Mouse (Mus musculus) right cerebral cortex, postnatal 14 days (tissue): ENCODE measurements around the gene Epha2.

ENCODE experiments used
- DNase-seq: peaks from one replicate; pipeline ENCODE4 v3.0.0; 2022

Epha2 gene

DNA sequence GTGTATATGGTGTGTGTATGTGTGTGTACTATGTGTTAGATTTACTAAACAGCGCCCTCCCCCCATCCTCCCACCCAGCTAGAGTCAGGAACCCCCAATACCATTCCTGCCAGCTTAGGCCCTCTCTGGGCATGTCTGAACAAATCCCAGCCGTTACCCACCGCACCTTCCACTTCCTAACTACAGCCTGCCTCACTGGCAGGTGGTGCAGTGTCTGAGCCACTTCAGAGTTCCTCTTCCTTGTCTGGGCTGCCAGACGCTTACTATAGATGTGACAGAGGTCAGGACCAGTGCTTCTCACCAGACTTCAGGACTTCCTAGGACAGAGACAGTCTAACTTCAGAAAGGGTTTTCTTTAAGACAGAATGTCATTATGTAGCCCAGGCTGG lies 3.2 kb downstream of the Epha2 start:
- no peak for DNase-seq

DNA sequence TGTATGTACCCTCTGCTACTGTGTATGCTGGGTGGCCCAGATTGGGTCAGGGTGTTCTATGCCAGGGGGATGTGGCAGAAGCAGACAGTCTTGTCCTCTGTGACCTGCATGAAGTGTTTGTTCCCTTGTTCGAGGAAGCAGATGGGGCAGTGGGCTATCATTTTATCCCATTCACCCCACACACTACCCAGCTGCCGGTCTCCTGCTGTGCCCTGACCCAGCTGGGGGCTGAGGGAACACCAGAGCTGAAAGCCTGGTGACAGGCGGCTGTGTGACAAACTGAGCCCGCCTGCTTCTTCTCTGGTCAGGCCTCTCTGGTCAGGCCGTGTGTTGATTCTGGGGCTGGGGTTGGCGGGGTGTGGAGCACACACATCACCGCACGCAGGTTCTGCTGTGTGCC lies 5.0 kb downstream of the Epha2 start:
- DNase-seq = no peak

DNA sequence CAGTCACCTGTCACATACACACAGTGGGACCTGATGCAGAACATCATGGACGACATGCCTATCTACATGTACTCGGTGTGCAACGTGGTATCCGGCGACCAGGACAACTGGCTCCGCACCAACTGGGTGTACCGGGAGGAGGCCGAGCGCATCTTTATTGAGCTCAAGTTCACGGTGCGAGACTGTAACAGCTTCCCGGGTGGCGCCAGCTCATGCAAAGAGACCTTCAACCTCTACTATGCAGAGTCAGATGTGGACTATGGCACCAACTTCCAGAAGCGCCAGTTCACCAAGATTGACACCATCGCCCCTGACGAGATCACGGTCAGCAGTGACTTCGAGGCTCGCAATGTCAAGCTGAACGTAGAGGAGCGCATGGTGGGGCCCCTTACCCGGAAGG lies 7.3 kb downstream of the Epha2 start:
- DNase-seq = no peak

DNA sequence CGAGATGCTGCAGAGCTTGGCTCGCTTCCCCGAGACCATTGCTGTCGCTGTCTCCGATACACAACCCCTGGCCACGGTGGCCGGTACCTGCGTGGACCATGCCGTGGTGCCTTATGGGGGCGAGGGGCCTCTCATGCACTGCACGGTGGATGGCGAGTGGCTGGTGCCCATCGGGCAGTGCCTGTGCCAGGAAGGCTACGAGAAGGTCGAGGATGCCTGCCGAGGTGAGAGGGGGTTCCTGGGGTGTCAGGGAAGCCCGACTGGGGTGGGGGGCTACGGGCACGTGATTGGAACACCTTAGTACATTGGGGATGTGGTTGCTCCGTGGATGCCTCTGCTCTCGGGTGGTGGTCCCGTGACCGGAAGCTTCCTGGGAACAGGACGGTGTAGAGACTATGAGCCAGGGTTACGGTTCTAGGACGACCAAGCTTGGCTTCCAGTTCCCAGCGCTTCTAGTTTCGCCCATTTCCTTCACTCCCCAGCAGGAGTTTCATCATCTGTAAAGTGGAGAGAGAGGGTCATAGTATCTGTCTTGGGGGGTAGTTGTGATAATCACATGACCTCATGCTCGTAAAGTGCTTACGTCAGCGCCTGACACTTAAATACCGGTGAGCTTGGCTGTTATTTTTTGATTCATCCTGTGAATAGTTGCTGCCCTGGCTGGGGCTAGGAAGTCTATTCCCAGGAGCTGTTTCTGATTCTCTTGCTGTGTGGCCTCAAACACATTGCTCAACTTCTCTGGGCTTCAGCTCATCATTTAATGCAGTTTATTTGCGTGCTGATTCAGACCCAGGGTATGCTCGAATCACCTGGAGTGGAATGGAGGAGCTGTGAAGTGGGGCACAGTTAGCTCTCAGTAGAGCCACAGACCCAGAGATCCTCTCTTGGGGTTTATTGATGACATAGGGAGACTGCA lies 8.1 kb downstream of the Epha2 start:
- no peak for DNase-seq

DNA sequence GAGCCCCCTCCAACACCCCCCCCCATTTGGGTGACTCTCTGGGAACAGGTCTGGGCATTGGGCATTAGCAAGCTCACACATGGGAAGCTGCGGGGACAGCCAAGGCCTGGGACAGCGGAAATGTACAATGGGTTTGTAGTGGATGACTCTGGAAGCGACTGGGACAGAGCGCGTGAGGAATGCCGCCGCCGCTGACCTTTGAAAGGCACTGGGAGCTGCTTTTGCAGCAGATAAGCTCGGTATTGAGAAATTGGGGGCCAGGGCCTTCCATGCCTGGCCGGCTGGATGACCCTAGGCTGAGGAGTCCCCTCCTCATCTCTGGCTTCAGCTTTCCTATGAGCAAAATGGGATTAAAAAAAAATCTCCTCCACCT lies 8.7 kb downstream of the Epha2 start:
- DNase-seq = no peak

DNA sequence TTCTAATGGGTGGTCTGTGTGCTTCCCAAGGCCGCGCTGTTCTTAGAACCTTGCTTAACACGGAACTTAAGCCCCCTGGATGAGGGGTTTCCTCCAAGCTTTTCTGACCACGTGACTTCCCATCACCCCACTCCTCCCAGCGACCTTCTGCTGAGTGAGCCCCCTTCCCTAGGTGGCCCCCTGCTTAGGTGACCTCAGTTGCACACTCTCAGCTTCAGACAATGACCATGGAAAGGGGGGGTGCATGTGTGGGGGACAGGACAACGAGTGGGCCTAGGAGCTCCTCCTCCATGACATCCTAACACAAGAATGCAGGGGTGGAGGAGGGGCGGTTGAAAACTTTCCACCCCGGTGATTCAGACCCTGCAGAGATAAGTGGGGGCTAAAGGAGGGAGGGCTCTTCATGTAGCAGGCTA lies 9.2 kb downstream of the Epha2 start:
- no peak for DNase-seq

DNA sequence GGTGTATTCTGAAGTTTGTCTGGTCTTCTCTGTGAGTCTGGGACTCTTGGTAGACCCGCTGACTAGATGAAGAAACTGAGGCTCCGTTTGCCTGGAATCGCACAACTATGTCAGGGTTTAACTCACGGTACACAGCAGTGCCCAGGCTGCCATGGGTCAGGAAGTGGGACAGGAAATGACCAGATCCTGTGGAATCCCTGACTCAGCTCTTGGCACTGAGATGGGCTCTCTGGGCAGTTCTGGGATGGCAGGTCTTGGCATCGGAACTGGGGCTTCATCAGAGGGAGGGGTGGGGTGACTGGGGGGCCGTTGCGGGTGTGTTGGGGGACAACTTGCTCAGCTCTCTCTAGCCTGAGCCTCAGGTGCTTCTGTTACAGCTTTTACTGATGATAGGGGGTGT lies 10.0 kb downstream of the Epha2 start:
- no peak for DNase-seq

DNA sequence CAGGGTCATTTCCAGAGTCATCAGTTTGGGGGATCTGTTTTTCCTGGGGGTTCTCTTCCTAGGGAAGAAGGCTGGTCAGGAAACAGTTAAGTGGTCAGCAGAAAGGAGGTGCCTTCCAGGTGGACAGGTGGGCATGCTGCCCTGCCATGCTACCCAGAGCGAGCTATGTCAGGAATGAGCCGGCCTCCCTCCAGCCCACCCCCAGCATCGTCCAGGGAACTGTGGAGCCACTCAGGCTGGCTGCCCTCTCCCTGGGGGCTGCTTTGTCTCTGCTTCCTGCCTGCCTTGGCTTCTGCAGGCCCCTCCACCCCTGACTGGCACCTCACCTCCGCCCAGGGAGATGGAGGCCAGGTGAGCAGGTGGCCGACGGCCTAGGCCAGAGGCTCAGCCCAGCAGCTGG lies 10.5 kb downstream of the Epha2 start:
- DNase-seq = no peak

DNA sequence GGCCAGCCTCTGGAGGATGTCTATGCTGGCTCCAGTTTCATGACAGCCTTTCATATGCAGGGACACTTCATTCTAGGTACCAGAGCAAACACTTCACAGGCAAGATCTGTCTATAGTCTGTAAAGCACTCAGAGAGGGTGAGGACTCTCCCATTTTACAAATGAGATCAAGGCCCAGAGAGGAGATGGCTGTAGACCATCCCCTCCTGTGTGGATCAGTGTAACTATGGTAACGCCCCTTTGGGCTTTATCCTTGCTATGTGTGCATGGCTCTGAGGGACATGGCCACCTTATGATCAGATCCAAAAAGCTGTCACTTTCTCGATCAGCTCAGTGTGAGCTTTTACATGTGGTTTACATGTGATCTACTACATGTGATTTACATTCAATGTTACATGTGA lies 10.9 kb downstream of the Epha2 start:
- no peak for DNase-seq

DNA sequence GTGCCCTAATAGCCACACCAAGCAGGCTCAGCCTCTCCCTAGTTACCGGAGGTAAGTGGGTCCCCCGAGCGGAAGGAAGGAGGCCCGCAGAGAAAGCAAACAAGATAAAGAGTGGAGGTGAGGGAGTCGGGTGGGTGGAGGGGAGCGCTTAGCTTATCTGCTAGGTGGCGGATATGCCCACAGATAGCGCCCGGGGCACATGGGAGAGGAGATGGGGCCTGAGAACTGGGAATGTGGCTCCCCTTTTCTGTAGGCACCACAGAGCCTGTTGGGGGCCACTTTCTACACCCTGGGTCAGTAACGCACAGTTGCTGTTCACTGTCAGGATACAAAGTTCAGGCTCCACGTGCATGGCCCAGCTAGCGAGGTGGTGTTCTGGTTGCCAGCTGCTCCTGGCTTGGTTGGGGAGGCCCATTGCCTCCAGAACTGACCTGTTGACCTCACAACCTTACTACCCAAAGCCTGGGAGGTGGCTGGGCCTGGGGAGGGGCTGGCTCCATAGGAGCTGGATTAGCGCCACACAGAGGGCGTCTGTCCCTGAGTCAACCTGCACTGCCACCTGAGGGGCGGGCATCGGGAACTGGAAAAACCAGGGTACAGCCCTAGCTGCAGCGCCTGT lies 11.6 kb downstream of the Epha2 start:
- no peak for DNase-seq

DNA sequence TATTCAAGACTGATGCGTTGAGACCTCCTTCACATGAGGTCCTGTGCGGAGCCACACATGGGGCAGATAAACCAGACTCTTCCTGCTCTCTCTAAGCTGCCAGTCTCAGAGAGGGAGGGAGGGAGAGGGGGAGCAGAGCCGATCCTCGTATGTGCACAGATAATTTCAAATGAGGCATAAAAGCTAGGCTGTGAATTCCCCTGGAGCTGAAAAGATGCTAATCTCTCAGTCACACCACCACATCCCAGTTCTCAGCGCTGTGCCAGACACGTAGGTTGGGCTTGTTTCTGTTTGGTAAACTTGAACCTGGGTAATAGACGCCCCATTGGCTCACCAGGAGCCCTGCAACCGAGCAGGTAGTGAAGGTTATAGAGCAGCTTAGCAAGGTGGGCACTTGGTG lies 12.4 kb downstream of the Epha2 start:
- no peak for DNase-seq

DNA sequence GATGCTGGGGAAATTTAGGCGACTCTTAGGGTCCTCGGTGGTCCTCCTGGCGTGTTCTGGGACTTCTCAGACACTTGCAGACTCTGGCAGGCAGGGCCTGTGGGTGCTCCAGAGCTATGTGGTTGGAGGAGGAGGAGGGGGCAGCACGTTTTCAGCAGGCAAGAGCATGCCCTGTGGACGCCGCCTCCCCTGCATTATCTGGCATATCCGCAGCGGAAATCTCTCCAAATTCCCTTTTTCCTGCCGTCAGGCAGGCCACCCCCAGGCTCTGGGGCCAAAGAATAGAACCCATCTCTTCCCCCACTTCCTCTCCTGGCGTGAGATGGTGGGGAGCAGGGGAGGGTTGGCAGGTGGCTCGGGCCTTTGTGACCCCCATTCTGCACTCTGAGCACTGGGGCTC lies 12.9 kb downstream of the Epha2 start:
- no peak for DNase-seq

DNA sequence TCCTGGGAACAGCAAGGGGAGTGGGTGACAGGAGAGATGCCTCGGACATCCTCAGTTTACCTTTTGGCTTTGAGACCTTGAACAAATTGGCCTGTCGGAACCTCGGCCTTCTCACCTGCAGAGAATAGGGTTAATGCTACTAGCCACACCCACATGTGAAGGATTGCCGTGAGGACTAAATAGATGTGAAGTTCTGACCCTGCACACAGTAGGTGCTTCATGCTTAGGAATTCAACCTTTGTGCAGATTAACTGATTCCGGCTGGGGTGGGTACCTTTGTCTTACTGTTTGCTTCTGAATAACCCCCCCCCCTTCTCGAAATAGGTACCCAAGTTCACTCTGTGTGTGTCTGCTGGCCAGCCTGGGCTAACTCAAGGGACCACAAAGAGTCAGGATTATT lies 13.7 kb downstream of the Epha2 start:
- no peak for DNase-seq

DNA sequence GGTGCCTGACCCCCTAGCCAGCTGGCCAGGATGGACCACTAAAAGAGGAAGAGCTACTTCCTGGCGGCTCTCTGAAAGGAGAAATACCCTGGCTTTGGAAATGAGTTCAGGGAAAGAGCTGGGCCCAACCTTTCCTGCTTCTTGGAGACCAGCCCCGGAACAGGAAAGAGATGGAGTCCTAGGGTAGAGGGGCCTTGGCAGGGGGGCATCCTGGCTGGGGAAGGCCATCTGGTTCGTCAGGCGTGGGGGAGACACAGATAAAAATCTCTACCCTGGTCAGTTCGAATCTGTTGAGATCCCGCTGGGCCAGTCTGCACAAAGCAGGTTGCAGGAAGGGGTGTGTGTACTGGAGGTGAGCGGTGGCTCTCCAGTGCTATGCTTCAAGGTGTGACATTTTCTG lies 15.0 kb downstream of the Epha2 start:
- no peak for DNase-seq

DNA sequence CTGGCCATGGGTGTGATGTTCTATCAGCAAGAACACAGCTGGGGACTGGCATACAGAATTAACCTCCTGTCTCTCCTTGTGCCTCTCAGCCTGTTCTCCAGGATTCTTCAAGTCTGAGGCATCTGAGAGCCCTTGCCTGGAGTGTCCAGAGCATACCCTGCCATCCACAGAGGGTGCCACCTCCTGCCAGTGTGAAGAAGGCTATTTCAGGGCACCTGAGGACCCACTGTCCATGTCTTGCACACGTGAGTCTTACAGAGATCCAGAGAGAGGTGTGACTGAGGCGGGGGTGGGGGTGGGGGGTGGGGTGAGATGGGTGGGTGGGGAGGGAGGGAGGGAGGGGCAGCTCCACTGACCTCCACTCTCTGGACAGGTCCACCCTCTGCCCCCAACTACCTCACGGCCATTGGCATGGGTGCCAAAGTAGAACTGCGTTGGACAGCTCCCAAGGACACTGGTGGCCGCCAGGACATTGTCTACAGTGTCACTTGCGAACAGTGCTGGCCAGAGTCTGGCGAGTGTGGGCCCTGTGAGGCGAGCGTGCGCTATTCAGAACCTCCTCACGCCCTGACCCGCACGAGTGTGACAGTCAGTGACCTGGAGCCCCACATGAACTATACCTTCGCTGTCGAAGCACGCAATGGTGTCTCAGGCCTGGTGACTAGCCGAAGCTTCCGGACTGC lies 15.6 kb downstream of the Epha2 start:
- DNase-seq = no peak

DNA sequence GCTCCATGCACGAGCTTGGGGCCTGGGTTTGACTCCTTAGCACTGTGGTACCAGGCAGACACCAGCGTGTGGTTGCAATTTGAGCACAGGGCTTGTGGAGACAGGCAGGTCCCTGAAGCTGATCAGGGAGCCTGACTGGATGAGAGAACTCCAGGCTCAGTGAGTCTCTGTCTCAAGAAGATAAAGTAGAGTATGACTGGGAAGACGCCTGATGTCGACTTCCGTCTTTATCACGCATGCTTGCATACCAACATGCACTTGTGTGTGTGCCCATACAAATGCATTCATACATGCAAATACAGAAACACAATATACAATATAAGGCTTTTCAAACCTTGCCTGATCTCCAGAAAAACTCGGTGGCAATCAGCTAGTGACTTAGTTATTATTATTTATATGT lies 16.9 kb downstream of the Epha2 start:
- no peak for DNase-seq

DNA sequence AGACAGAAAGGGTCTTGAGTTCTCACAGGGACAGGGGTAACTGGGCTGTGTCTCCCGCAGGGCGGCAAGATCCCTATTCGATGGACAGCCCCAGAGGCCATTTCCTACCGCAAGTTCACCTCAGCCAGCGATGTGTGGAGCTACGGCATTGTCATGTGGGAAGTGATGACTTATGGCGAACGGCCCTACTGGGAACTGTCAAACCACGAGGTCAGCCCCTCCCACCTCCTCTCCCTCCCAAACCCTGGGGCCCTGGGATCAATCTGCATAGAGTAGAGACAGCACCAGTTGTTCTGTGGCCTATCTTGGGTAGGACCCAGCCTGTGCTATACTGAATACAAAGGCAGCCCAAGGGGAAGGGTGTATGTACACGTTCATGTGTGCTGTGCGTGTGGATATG lies 21.5 kb downstream of the Epha2 start:
- no peak for DNase-seq

DNA sequence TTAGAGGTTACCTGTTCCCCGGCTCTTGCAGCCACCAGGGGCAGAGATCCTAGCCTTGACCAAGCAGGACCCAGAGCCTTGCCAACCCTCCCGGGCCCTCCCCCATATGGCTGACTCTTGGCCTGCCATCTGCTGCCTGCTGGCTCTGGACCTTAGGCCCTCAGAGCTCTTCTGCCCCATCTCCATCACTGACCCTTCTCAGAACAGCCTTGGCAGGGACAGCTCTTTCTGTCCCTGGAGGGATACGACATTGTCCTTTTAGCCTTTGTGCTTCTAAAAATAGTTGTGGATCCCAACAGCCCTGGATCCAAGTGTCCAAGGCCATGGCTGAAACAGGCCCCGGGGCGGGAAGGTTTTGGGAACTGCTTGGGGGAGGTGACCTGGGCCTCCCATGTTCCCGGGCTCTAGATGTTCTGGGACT lies 23.7 kb downstream of the Epha2 start:
- no peak for DNase-seq

DNA sequence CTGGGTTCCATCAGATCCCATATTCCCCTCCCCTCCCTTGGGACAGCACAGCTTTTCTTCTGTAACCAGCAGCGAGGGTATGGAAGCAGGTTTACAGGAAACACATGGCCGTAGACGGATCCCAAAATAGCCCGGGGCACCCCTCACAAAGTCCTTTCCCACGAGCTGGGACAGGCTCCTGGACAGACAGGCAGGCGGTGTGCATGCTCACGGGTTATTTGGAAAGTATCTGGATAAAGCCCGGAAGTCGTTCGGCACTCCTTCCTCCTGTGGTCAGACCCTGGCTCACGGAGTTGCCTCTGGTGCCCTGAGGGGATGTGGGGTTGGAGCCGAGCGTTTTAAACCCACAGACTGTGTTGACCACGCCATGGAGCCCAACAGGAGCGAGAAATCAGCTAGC lies 24.6 kb downstream of the Epha2 start:
- DNase-seq = no peak

DNA sequence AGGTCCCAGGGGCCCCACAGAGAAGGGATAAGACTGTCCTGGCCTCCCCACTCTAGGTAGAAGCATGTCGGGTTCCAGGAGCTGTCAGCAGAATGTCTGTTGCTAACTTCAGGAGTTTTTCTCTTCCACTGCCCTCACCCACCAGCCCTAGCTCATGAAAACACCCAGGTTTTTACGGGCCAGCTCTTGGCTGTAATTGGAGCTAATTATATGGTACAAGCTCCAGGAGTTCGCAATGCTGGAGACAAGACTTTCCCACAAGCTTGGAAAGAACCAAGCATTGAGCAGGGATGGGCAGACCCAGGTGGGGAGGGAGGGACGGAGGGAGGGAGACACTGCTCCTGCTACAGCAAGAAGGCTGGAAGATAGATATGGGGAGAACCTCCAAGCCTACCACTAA lies 26.0 kb downstream of the Epha2 start:
- no peak for DNase-seq

DNA sequence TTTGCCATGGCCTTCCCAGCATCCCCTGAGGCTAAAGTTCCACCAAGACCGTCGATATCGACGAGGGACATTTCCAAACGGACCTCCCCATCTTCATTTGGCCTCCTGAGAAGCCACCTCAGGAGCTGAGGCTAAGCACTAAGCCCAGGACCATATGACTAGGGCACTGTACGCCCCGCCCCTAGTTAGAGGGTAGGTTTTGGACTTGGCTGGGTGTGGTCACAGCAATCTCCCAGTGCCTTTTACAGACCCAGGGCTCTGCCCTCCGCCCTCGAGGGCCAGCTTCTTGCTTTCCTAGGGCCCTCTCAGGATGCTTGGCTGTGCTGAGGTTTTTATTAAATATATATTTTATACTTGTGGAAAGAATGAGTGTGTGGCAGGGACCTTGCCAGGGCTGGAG lies 27.7 kb downstream of the Epha2 start:
- no peak for DNase-seq

DNA sequence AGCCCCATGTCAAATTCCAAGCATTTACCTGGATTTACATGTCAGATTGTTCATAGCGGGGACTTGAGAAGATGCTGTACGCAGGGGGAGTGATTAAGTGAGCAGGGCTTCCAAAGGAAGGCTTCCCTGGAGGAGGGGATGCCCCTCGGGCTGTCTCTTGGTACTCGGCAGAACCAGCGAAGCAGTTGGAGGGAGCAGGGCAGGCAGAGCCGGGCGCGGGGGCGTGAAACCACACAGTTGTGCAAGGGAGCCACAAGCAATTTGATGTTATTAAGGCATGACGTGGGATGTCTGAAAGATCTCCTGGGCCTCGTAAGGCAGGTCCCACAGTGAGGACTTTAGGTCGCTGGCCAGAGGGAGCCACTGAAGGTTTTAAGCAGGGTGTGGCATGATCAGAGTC lies 28.9 kb downstream of the Epha2 start:
- no peak for DNase-seq

DNA sequence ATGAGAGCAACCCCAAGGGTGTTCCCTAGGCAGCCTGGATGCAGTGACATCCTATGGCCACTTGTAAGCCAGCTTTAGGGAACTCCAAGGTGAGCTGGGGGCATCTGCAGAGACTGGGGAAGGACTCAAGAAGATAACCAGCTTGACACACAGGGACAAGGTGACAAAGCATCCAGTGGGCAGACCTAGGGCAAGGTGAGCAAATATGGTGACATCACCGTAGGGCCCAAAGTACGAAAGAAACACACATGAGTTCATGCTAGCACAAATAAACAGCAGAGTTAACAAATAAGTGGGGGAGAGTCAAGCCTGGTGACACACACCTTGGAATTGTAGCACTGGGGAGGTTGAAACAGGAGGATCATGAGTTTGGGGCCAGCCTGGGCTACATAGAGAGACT lies 30.4 kb downstream of the Epha2 start:
- DNase-seq = no peak

DNA sequence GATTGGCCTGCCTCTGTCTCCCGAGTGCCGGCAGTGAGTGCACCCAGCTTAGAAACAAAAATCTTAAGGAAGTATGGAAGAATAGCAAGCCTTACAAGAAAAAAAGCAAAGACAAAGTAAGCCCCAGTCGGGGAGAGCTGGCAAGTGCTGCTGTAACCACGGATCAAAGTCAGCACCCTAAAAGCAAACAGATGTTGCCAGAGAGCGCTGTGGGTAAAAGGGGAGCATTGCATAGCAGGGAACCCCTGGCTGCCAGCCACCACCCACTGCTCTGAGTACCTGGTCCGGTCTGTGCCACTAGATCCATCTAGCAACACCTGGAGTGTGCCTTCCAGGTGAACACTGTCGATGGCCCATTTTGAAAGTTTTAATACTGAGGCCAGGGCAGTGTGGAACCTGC lies 31.2 kb downstream of the Epha2 start:
- DNase-seq = no peak
